Mouse (Mus musculus): ENCODE measurements around the gene Rpl15. TPM values are rescaled to one million over a fixed set of nuclear protein-coding genes. Genes with fewer than 3 reads are reported as not detected.
"Not testable (repeated sequence)": the region's sequence is repeated elsewhere in the genome, so short reads cannot be mapped to it uniquely, and the experiment has no call there.

Gene Rpl15
- 100 to 1,000 TPM; 381 to 393 TPM for total RNA-seq (2021)

- DNase-seq (ENCODE audit: low spot score in 2 of 2): peak; percentile 99 to 100
- intact Hi-C loops (cut with DNase I): loop anchor here (1.0 to 5.0 kb wide), 4 partner anchors 31 to 622 kb away; partner anchors contain the start of genes Nr1d2, Ube2e1 and Ube2e2
These were observed at the start of gene Rpl15, which contains the start of gene Nkiras1 for GRCm38 (mm10) chr14:18270529-18271441. TSS of gene Rpl15 (minus strand) at chr14:18271391. TSS of gene Nkiras1 (plus strand) at chr14:18271136.

GRCm38 (mm10) chr14:18317457-18318411 is 46.5 kb upstream of the Rpl15 start:
- intact Hi-C loops (cut with DNase I): no loop called here

GRCm38 (mm10) chr14:18304165-18304564 is 33.0 kb upstream of the Rpl15 start:
- DNase-seq (ENCODE audit: low spot score in 2 of 2): no peak
- intact Hi-C loops (cut with DNase I): loop anchor here (10.0 kb wide), 1 partner anchor 251 kb away; no protein-coding TSS in a partner anchor

More at GRCm38 (mm10) chr14:18317457-18318411, 46.5 kb upstream of the Rpl15 start:
- no peak for DNase-seq (ENCODE audit: low spot score in 2 of 2)

- intact Hi-C loops (cut with DNase I): loop anchor here (10.0 kb wide), 1 partner anchor 252 kb away; no protein-coding TSS in a partner anchor
These were observed 32.1 kb upstream of the Rpl15 start for GRCm38 (mm10) chr14:18303262-18303661.

GRCm38 (mm10) chr14:18302750-18303149 is 31.6 kb upstream of the Rpl15 start:
- no peak for DNase-seq (ENCODE audit: low spot score in 2 of 2)
- intact Hi-C loops (cut with DNase I): loop anchor here (10.0 kb wide), 1 partner anchor 252 kb away; no protein-coding TSS in a partner anchor

More at GRCm38 (mm10) chr14:18303262-18303661, 32.1 kb upstream of the Rpl15 start:
- peak; percentile 71 to 93 for DNase-seq (ENCODE audit: low spot score in 2 of 2)

- intact Hi-C loops (cut with DNase I): loop anchor here (10.0 kb wide), 1 partner anchor 253 kb away; no protein-coding TSS in a partner anchor
- no peak for DNase-seq (ENCODE audit: low spot score in 2 of 2)
These were observed 30.4 kb upstream of the Rpl15 start for GRCm38 (mm10) chr14:18301591-18301990.

- intact Hi-C loops (cut with DNase I): loop anchor here (10.0 kb wide), 1 partner anchor 254 kb away; no protein-coding TSS in a partner anchor
- DNase-seq (ENCODE audit: low spot score in 2 of 2): no peak
These were observed 29.5 kb upstream of the Rpl15 start for GRCm38 (mm10) chr14:18300676-18301075.

- DNase-seq (ENCODE audit: low spot score in 2 of 2): no peak
- intact Hi-C loops (cut with DNase I): no loop called here
These were observed 27.7 kb upstream of the Rpl15 start for GRCm38 (mm10) chr14:18298874-18299273.

GRCm38 (mm10) chr14:18297441-18297840 is 26.2 kb upstream of the Rpl15 start:
- intact Hi-C loops (cut with DNase I): no loop called here
- no peak for DNase-seq (ENCODE audit: low spot score in 2 of 2)

GRCm38 (mm10) chr14:18292578-18292977 is 21.4 kb upstream of the Rpl15 start:
- intact Hi-C loops (cut with DNase I): no loop called here
- no peak for DNase-seq (ENCODE audit: low spot score in 2 of 2)

GRCm38 (mm10) chr14:18292111-18292510 is 20.9 kb upstream of the Rpl15 start:
- intact Hi-C loops (cut with DNase I): no loop called here
- peak in 1 of 2 experiments; percentile 78 for DNase-seq (ENCODE audit: low spot score in 2 of 2)

GRCm38 (mm10) chr14:18287391-18287790 is 16.2 kb upstream of the Rpl15 start:
- no peak for DNase-seq (ENCODE audit: low spot score in 2 of 2)
- intact Hi-C loops (cut with DNase I): no loop called here

GRCm38 (mm10) chr14:18286441-18286840 is 15.2 kb upstream of the Rpl15 start:
- no peak for DNase-seq (ENCODE audit: low spot score in 2 of 2)
- intact Hi-C loops (cut with DNase I): no loop called here

- intact Hi-C loops (cut with DNase I): no loop called here
These were observed 14.3 kb upstream of the Rpl15 start for GRCm38 (mm10) chr14:18285476-18285875.

GRCm38 (mm10) chr14:18284581-18284980 is 13.4 kb upstream of the Rpl15 start:
- intact Hi-C loops (cut with DNase I): no loop called here
- peak in 1 of 2 experiments; percentile 24 for DNase-seq (ENCODE audit: low spot score in 2 of 2)

More at GRCm38 (mm10) chr14:18285476-18285875, 14.3 kb upstream of the Rpl15 start:
- no peak for DNase-seq (ENCODE audit: low spot score in 2 of 2)

- peak in 1 of 2 experiments; percentile 55 for DNase-seq (ENCODE audit: low spot score in 2 of 2)
- intact Hi-C loops (cut with DNase I): no loop called here
These were observed 9.2 kb upstream of the Rpl15 start for GRCm38 (mm10) chr14:18280375-18280774.

- intact Hi-C loops (cut with DNase I): loop anchor here (5.0 kb wide), 2 partner anchors 52 to 618 kb away; partner anchors contain the start of gene Ube2e2
- no peak for DNase-seq (ENCODE audit: low spot score in 2 of 2)
These were observed 3.3 kb upstream of the Rpl15 start for GRCm38 (mm10) chr14:18274526-18274925.

- intact Hi-C loops (cut with DNase I): loop anchor here (1.0 to 5.0 kb wide), 4 partner anchors 32 to 621 kb away; partner anchors contain the start of genes Nr1d2, Ube2e1 and Ube2e2
- DNase-seq (ENCODE audit: low spot score in 2 of 2): no peak
These were observed 475 bp upstream of the Rpl15 start for GRCm38 (mm10) chr14:18271666-18272065.

- DNase-seq (ENCODE audit: low spot score in 2 of 2): not testable (repeated sequence)
- intact Hi-C loops (cut with DNase I): loop anchor here (2.0 to 5.0 kb wide), 3 partner anchors 48 to 622 kb away; partner anchors contain the start of genes Ube2e1 and Ube2e2
These were observed 1.2 kb downstream of the Rpl15 start for GRCm38 (mm10) chr14:18269947-18270528.
